Comparison of ENCODE assay signal across 8 mouse cellular contexts in genomic region chr11:102317298-102317900, GRCm38 (mm10). TPM values are rescaled to one million over a fixed set of nuclear protein-coding genes. Genes with fewer than 3 reads are reported as not detected.
A peak's percentile ranks its signal among the peaks of the same experiment; 100 is the strongest.
DNase-seq lines count a peak whose midpoint lies in the region; ATAC-seq and TF ChIP-seq lines count a peak whose summit lies in the region.

No protein-coding gene starts in this region.

- no peak for TF ChIP-seq CTCF in C2C12 (IDR thresholded peaks at IDR 0.05; ENCODE audit: control insufficient read depth, insufficient read depth, insufficient read length)

- peak overlapping the region; percentile 89 for H3K4me2 ChIP-seq in embryonic facial prominence, embryonic 13.5 days
- H3K4me2 ChIP-seq in heart, embryonic 15.5 days, result peak overlapping the region; percentile 95

- H3K79me2 ChIP-seq in C2C12 (ENCODE audit: control insufficient read depth, insufficient read depth), result peaks cover 52% of the 10 kb centered on the region

- peak overlapping the region; percentile 78 for H3K4me3 ChIP-seq in C2C12 (ENCODE audit: insufficient read depth, poor library complexity, severe bottlenecking)
- peak overlapping the region; percentile 98 for H3K4me3 ChIP-seq in embryonic facial prominence, embryonic 13.5 days
- H3K4me3 ChIP-seq in heart, embryonic 15.5 days, result peak overlapping the region; percentile 99

- no peak; the same call in 1 of the 2 replicates for ATAC-seq in embryonic facial prominence, embryonic 13.5 days (ENCODE audit: insufficient number of reproducible peaks, insufficient read depth, low FRiP score, low TSS enrichment, low read depth)
- peak; percentile 7 for ATAC-seq in heart, embryonic 15.5 days (replicated peaks; ENCODE audit: insufficient number of reproducible peaks, insufficient read depth, low FRiP score, low read depth)

- peak overlapping the region; percentile 100 for H3K9ac ChIP-seq in embryonic facial prominence, embryonic 13.5 days
- peak overlapping the region; percentile 100 for H3K9ac ChIP-seq in heart, embryonic 15.5 days

- peak; percentile 85 for DNase-seq in NIH3T3 (ENCODE audit: low read depth)
- peak; percentile 43 to 46 for DNase-seq in layer of hippocampus, postnatal 25 days (ENCODE audit: extremely low spot score in 1 of 2, low spot score in 1 of 2)
- peak; percentile 44 for DNase-seq in lung, postnatal 25 days (ENCODE audit: low spot score)
- DNase-seq in right cerebral cortex, postnatal 14 days, result peak; percentile 63
- DNase-seq in c-Kit-positive CD71-positive TER-119-positive erythroid progenitor cells, embryonic 14.5 days (ENCODE audit: low spot score), result no peak

- H3ac ChIP-seq in C2C12 (ENCODE audit: control insufficient read depth, insufficient read length, low read depth), result peak overlapping the region; percentile 96

- peaks cover 34% of the 10 kb centered on the region for H3K36me3 ChIP-seq in C2C12 (ENCODE audit: control insufficient read depth, insufficient read depth)
- peaks cover 34% of the 10 kb centered on the region for H3K36me3 ChIP-seq in embryonic facial prominence, embryonic 13.5 days
- H3K36me3 ChIP-seq in heart, embryonic 15.5 days, result peaks cover 29% of the 10 kb centered on the region

- WGBS in embryonic facial prominence, embryonic 13.5 days, result under 1% methylated on average over 54 of the region's 87 CpGs
- under 1% methylated on average over 71 of the region's 87 CpGs for WGBS in heart, embryonic 15.5 days

- no peaks in the 10 kb centered on the region for H3K27me3 ChIP-seq in C2C12 (ENCODE audit: control insufficient read depth, insufficient read depth, insufficient read length)
- no peaks in the 10 kb centered on the region for H3K27me3 ChIP-seq in embryonic facial prominence, embryonic 13.5 days
- H3K27me3 ChIP-seq in heart, embryonic 15.5 days, result no peaks in the 10 kb centered on the region

- peaks cover 24% of the 10 kb centered on the region for H3K79me3 ChIP-seq in C2C12 (ENCODE audit: low read depth)

- H3K27ac ChIP-seq in embryonic facial prominence, embryonic 13.5 days, result peak overlapping the region; percentile 99
- peak overlapping the region; percentile 100 for H3K27ac ChIP-seq in heart, embryonic 15.5 days

- no peaks in the 10 kb centered on the region for H3K9me3 ChIP-seq in embryonic facial prominence, embryonic 13.5 days
- no peaks in the 10 kb centered on the region for H3K9me3 ChIP-seq in heart, embryonic 15.5 days (replicated peaks)

- peaks cover 24% of the 10 kb centered on the region for H3K4me1 ChIP-seq in embryonic facial prominence, embryonic 13.5 days
- peaks cover 24% of the 10 kb centered on the region for H3K4me1 ChIP-seq in heart, embryonic 15.5 days (replicated peaks)

TF ChIP-seq in C2C12, 6 proteins besides CTCF, POLR2A, EP300 and RAD21:
- TF ChIP-seq FOSL1 (IDR thresholded peaks at IDR 0.05; ENCODE audit: insufficient read depth, low read length, poor library complexity, severe bottlenecking) (no peak), MAX (IDR thresholded peaks at IDR 0.05) (peak; percentile 25), MYOD1 (IDR thresholded peaks at IDR 0.05; ENCODE audit: control insufficient read depth, insufficient read length, low read depth) (no peak), USF1 (IDR thresholded peaks at IDR 0.05; ENCODE audit: low read depth) (no peak), MYOG (IDR thresholded peaks at IDR 0.05; ENCODE audit: control insufficient read depth, extremely low read depth, insufficient read length) (no peak), CEBPB (IDR thresholded peaks at IDR 0.05; ENCODE audit: low read depth) (no peak)

RNA-seq across cellular contexts. Expression of gene Ubtf, which starts 2.1 kb away (rescaled TPM):
- 70.2 TPM for polyA plus RNA-seq in C2C12 (2012; fragmentation: generic; extraction: Trizol)
- polyA plus RNA-seq in embryonic facial prominence, embryonic 13.5 days (2015; fragmentation: Nextera tagmentation; extraction: Ambion mirVana), result 88.5 and 93.6 TPM in 2 replicates
- polyA plus RNA-seq in heart, embryonic 15.5 days (2015; fragmentation: Nextera tagmentation; extraction: Ambion mirVana), result 51.0 and 60.2 TPM in 2 replicates
- total RNA-seq in layer of hippocampus, postnatal 25 days (2021), result 100 to 1,000 TPM; 123 to 134 TPM

RNA-seq across cellular contexts. Expression of gene Atxn7l3, which starts 21.0 kb away (rescaled TPM):
- 33.9 TPM for polyA plus RNA-seq in C2C12 (2012; fragmentation: generic; extraction: Trizol)
- 21.6 and 23.8 TPM in 2 replicates for polyA plus RNA-seq in embryonic facial prominence, embryonic 13.5 days (2015; fragmentation: Nextera tagmentation; extraction: Ambion mirVana)
- 6.8 and 8.9 TPM in 2 replicates for polyA plus RNA-seq in heart, embryonic 15.5 days (2015; fragmentation: Nextera tagmentation; extraction: Ambion mirVana)
- 100 to 1,000 TPM; 166 to 174 TPM for total RNA-seq in layer of hippocampus, postnatal 25 days (2021)

RNA-seq across cellular contexts. Expression of gene Tmub2, which starts 32.7 kb away (rescaled TPM):
- polyA plus RNA-seq in C2C12 (2012; fragmentation: generic; extraction: Trizol), result 25.2 TPM
- polyA plus RNA-seq in embryonic facial prominence, embryonic 13.5 days (2015; fragmentation: Nextera tagmentation; extraction: Ambion mirVana), result 51.8 and 54.8 TPM in 2 replicates
- polyA plus RNA-seq in heart, embryonic 15.5 days (2015; fragmentation: Nextera tagmentation; extraction: Ambion mirVana), result 36.4 and 43.1 TPM in 2 replicates
- 10 to 100 TPM; 64.7 to 71.7 TPM for total RNA-seq in layer of hippocampus, postnatal 25 days (2021)

RNA-seq across cellular contexts. Expression of gene Slc4a1, which starts 48.6 kb away (rescaled TPM):
- polyA plus RNA-seq in C2C12 (2012; fragmentation: generic; extraction: Trizol), result not detected
- 6.3 and 16.6 TPM in 2 replicates for polyA plus RNA-seq in embryonic facial prominence, embryonic 13.5 days (2015; fragmentation: Nextera tagmentation; extraction: Ambion mirVana)
- 20.2 and 31.9 TPM in 2 replicates for polyA plus RNA-seq in heart, embryonic 15.5 days (2015; fragmentation: Nextera tagmentation; extraction: Ambion mirVana)
- total RNA-seq in layer of hippocampus, postnatal 25 days (2021), result under 1 TPM; 0.31 to 0.81 TPM

RNA-seq across cellular contexts. Expression of gene Asb16, which starts 48.9 kb away (rescaled TPM):
- polyA plus RNA-seq in C2C12 (2012; fragmentation: generic; extraction: Trizol), result not detected
- 0.11 and 0.18 TPM in 2 replicates for polyA plus RNA-seq in embryonic facial prominence, embryonic 13.5 days (2015; fragmentation: Nextera tagmentation; extraction: Ambion mirVana)
- polyA plus RNA-seq in heart, embryonic 15.5 days (2015; fragmentation: Nextera tagmentation; extraction: Ambion mirVana), result 0.05 and 0.06 TPM in 2 replicates
- 1 to 10 TPM in 1 of 2 experiments, under 1 TPM in 1; 0.70 to 1.1 TPM for total RNA-seq in layer of hippocampus, postnatal 25 days (2021)
